Mouse (Mus musculus) erythroblast, embryonic 14.5 days (primary cell): ENCODE results near the gene Ccdc120.

Source experiments
- GATA1 ChIP-seq: IDR thresholded peaks from 2 replicates; pipeline ENCODE4 v1.6.1; 2012; ENCODE audit warnings: low read length, inconsistent platforms, mixed read lengths
- TAL1 ChIP-seq: IDR thresholded peaks from 3 replicates; pipeline ENCODE4 v1.6.1; 2012; ENCODE audit warnings: low read length, inconsistent platforms, mixed read lengths

DNA sequence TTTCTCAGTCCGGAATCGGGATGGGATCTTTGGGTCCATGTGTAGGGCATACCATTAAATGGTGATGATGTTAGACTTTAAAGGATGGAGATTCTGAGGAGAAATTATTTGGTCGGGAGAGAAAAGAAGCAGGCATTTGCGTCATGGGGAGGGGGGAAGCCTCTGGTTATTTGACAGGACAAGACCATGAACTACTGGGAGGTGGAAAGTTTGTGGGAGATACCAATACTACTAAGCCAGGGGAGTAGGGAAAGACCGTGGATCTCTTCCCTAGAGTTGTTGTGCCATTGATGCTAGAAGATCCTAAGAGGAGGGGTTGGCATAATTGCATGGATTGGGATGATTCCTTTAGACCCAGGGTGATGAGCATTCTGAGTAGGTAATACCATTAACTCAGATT is 39.6 kb upstream of the Ccdc120 start:
- TF ChIP-seq TAL1: no peak
- TF ChIP-seq GATA1: no peak
